Mouse (Mus musculus) heart, embryonic 13.5 days (tissue): ENCODE measurements around the gene Pptc7. TPM values are rescaled to one million over a fixed set of nuclear protein-coding genes. Genes with fewer than 3 reads are reported as not detected.

Experiments
- ATAC-seq: fragments of 200-750 bp; cut with Nextera tagmentation; 2 replicates; pipeline ENCODE4 v1.8.0; 2017; ENCODE audit warnings: moderate TSS enrichment; ENCODE audit not compliant: insufficient number of reproducible peaks, low FRiP score, low TSS enrichment; ENCODE audit errors: extremely low read depth
- H3K27ac ChIP-seq: fragments of 300-500 bp; sonication (generic); replicated peaks from 2 replicates; pipeline ENCODE4 v1.5.1; 2015; ENCODE audit warnings: moderate library complexity, mild to moderate bottlenecking, inconsistent platforms
- H3K27me3 ChIP-seq: fragments of 300-500 bp; sonication (generic); replicated peaks from 2 replicates; pipeline ENCODE4 v1.6.1; 2015; ENCODE audit warnings: mild to moderate bottlenecking, inconsistent platforms
- H3K36me3 ChIP-seq: fragments of 300-500 bp; sonication (generic); 2 replicates; pipeline ENCODE4 v1.6.1; 2015; ENCODE audit warnings: mild to moderate bottlenecking, inconsistent platforms
- H3K4me1 ChIP-seq: fragments of 300-500 bp; sonication (generic); 2 replicates; pipeline ENCODE4 v1.6.1; 2015; ENCODE audit warnings: inconsistent platforms
- H3K4me2 ChIP-seq: fragments of 300-500 bp; sonication (generic); 2 replicates; pipeline ENCODE4 v1.6.1; 2015; ENCODE audit warnings: inconsistent platforms, mild to moderate bottlenecking, moderate library complexity
- H3K4me3 ChIP-seq: fragments of 300-500 bp; sonication (generic); 2 replicates; pipeline ENCODE4 v1.5.1; 2015; ENCODE audit warnings: moderate library complexity, mild to moderate bottlenecking, inconsistent platforms
- H3K9ac ChIP-seq: fragments of 300-500 bp; sonication (generic); 2 replicates; pipeline ENCODE4 v1.6.1; 2015; ENCODE audit warnings: inconsistent platforms, mild to moderate bottlenecking, moderate library complexity
- H3K9me3 ChIP-seq: fragments of 300-500 bp; sonication (generic); 2 replicates; pipeline ENCODE4 v1.6.1; 2016; ENCODE audit warnings: inconsistent platforms
- WGBS: fragments of 180-500 bp; shearing (Covaris S2); methylation state at CpG from one replicate; pipeline ENCODE4 v1.1.7; 2015; ENCODE audit warnings: mixed read lengths; 5-methylcytosine and 5-hydroxymethylcytosine counted together
- polyA plus RNA-seq: library from polyadenylated mRNA; unstranded; fragments of >200 nt; fragmentation: Nextera tagmentation; extraction: Ambion mirVana; gene quantifications from 2 replicates; pipeline ENCODE4 v1.2.1, GENCODE M21; 2015

The Pptc7 gene
- polyA plus RNA-seq, 1 experiment from 2014 or later, result 9.7 TPM

GRCm38 (mm10) chr5:122287026-122287425, 2.9 kb downstream of the Pptc7 start:
- Histone ChIP-seq H3K4me1 (peaks cover 49% of the 10 kb centered on the region), H3K27ac (no peak overlapping the region), H3K4me2 (no peak overlapping the region), H3K4me3 (no peak overlapping the region), H3K36me3 (peaks cover 23% of the 10 kb centered on the region), H3K9ac (peak overlapping the region; percentile 19; the same call in 1 of the 2 replicates), H3K9me3 (no peaks in the 10 kb centered on the region), H3K27me3 (no peaks in the 10 kb centered on the region)
- WGBS, result 62% methylated on average over 4 of the region's 4 CpGs
- ATAC-seq, result no peak

GRCm38 (mm10) chr5:122288147-122288811, 4.1 kb downstream of the Pptc7 start:
- Histone ChIP-seq H3K9me3 (no peaks in the 10 kb centered on the region), H3K4me1 (peaks cover 62% of the 10 kb centered on the region), H3K4me3 (no peak overlapping the region), H3K9ac (no peak overlapping the region), H3K4me2 (no peak overlapping the region), H3K27ac (no peak overlapping the region), H3K27me3 (no peaks in the 10 kb centered on the region), H3K36me3 (peaks cover 23% of the 10 kb centered on the region)
- 71% methylated on average over 4 of the region's 4 CpGs for WGBS
- ATAC-seq, result no peak

GRCm38 (mm10) chr5:122291149-122291548, 7.0 kb downstream of the Pptc7 start:
- Histone ChIP-seq H3K27ac (0 out of 2 replicates have a peak overlapping the region, but pooled peaks have one; percentile 37), H3K4me2 (0 out of 2 replicates have a peak overlapping the region, but pooled peaks have one; percentile 6), H3K36me3 (peaks cover 23% of the 10 kb centered on the region), H3K4me1 (peaks cover 67% of the 10 kb centered on the region), H3K27me3 (no peaks in the 10 kb centered on the region), H3K9ac (peak overlapping the region; percentile 38), H3K9me3 (no peaks in the 10 kb centered on the region), H3K4me3 (no peak overlapping the region)
- WGBS, result 39% methylated on average over 6 of the region's 6 CpGs
- no peak for ATAC-seq

- H3K4me1 ChIP-seq, result peaks cover 61% of the 10 kb centered on the region
- 54% methylated on average over 17 of the region's 17 CpGs for WGBS
- no peak overlapping the region for H3K4me3 ChIP-seq
- H3K9me3 ChIP-seq, result no peaks in the 10 kb centered on the region
- no peaks in the 10 kb centered on the region for H3K27me3 ChIP-seq
- H3K9ac ChIP-seq, result peak overlapping the region; percentile 47
- H3K4me2 ChIP-seq, result no peak overlapping the region
- peaks cover 23% of the 10 kb centered on the region for H3K36me3 ChIP-seq
- ATAC-seq, result no peak
- H3K27ac ChIP-seq, result 0 out of 2 replicates have a peak overlapping the region, but pooled peaks have one; percentile 37
These were observed 7.6 kb downstream of the Pptc7 start for GRCm38 (mm10) chr5:122291553-122292339.

- no peak for ATAC-seq
- Histone ChIP-seq H3K27me3 (no peaks in the 10 kb centered on the region), H3K9ac (no peak overlapping the region), H3K36me3 (peaks cover 14% of the 10 kb centered on the region; the same call in 1 of the 2 replicates), H3K4me3 (no peak overlapping the region), H3K4me1 (peaks cover 56% of the 10 kb centered on the region), H3K27ac (peak overlapping the region; percentile 56), H3K4me2 (no peak overlapping the region), H3K9me3 (no peaks in the 10 kb centered on the region)
- 58% methylated on average over 6 of the region's 6 CpGs for WGBS
These were observed 9.0 kb downstream of the Pptc7 start for GRCm38 (mm10) chr5:122293131-122293530.

- peaks cover 59% of the 10 kb centered on the region for H3K4me1 ChIP-seq
- WGBS, result 80% methylated on average over 3 of the region's 3 CpGs
These were observed 10.1 kb downstream of the Pptc7 start for GRCm38 (mm10) chr5:122294219-122294735.

GRCm38 (mm10) chr5:122295113-122295935, 11.2 kb downstream of the Pptc7 start:
- Histone ChIP-seq H3K27me3 (no peaks in the 10 kb centered on the region), H3K9ac (no peak overlapping the region), H3K4me3 (no peak overlapping the region), H3K27ac (no peak overlapping the region), H3K9me3 (no peaks in the 10 kb centered on the region), H3K36me3 (no peaks in the 10 kb centered on the region; the same call in 1 of the 2 replicates), H3K4me1 (peaks cover 67% of the 10 kb centered on the region), H3K4me2 (no peak overlapping the region)
- ATAC-seq, result no peak
- 80% methylated on average over 14 of the region's 14 CpGs for WGBS

More at GRCm38 (mm10) chr5:122294219-122294735, 10.1 kb downstream of the Pptc7 start:
- ATAC-seq, result no peak
- Histone ChIP-seq H3K9me3 (no peaks in the 10 kb centered on the region), H3K27ac (peak overlapping the region; percentile 56; the same call in 1 of the 2 replicates), H3K36me3 (0 out of 2 replicates have a peak, but pooled peaks cover 6% of the 10 kb centered on the region), H3K4me3 (no peak overlapping the region), H3K4me2 (no peak overlapping the region), H3K27me3 (no peaks in the 10 kb centered on the region), H3K9ac (peak overlapping the region; percentile 34; the same call in 1 of the 2 replicates)

GRCm38 (mm10) chr5:122300071-122300518, 15.9 kb downstream of the Pptc7 start:
- H3K4me3 ChIP-seq, result no peak overlapping the region
- no peak overlapping the region for H3K9ac ChIP-seq
- no peaks in the 10 kb centered on the region for H3K27me3 ChIP-seq
- no peak overlapping the region for H3K27ac ChIP-seq
- no peak overlapping the region for H3K4me2 ChIP-seq
- no peak for ATAC-seq
- whole genome bisulfite sequencing, result 81% methylated on average over 6 of the region's 6 CpGs
- no peaks in the 10 kb centered on the region for H3K9me3 ChIP-seq
- no peaks in the 10 kb centered on the region; the same call in 1 of the 2 replicates for H3K36me3 ChIP-seq
- peaks cover 58% of the 10 kb centered on the region for H3K4me1 ChIP-seq

- H3K4me2 ChIP-seq, result no peak overlapping the region
- 60% methylated on average over 17 of the region's 17 CpGs for WGBS
- peaks cover 7% of the 10 kb centered on the region for H3K36me3 ChIP-seq
- peak overlapping the region; percentile 34; the same call in 1 of the 2 replicates for H3K27ac ChIP-seq
- H3K4me1 ChIP-seq, result peaks cover 55% of the 10 kb centered on the region
- H3K27me3 ChIP-seq, result no peaks in the 10 kb centered on the region
- no peaks in the 10 kb centered on the region for H3K9me3 ChIP-seq
- H3K4me3 ChIP-seq, result no peak overlapping the region
- H3K9ac ChIP-seq, result peak overlapping the region; percentile 62; the same call in 1 of the 2 replicates
- ATAC-seq, result no peak
These were observed 18.9 kb downstream of the Pptc7 start for GRCm38 (mm10) chr5:122302810-122303745.

GRCm38 (mm10) chr5:122303937-122304336, 19.8 kb downstream of the Pptc7 start:
- no peak for ATAC-seq

More at GRCm38 (mm10) chr5:122303937-122304336, 19.8 kb downstream of the Pptc7 start:
- 85% methylated on average over 7 of the region's 7 CpGs for WGBS
- Histone ChIP-seq H3K4me1 (peaks cover 48% of the 10 kb centered on the region), H3K9ac (0 out of 2 replicates have a peak overlapping the region, but pooled peaks have one; percentile 37), H3K4me3 (no peak overlapping the region), H3K36me3 (peaks cover 16% of the 10 kb centered on the region), H3K27ac (peak overlapping the region; percentile 34; the same call in 1 of the 2 replicates), H3K4me2 (no peak overlapping the region), H3K9me3 (no peaks in the 10 kb centered on the region), H3K27me3 (no peaks in the 10 kb centered on the region)
